Mouse (Mus musculus): ENCODE measurements around the gene Rimbp3.

The Rimbp3 gene

DNA sequence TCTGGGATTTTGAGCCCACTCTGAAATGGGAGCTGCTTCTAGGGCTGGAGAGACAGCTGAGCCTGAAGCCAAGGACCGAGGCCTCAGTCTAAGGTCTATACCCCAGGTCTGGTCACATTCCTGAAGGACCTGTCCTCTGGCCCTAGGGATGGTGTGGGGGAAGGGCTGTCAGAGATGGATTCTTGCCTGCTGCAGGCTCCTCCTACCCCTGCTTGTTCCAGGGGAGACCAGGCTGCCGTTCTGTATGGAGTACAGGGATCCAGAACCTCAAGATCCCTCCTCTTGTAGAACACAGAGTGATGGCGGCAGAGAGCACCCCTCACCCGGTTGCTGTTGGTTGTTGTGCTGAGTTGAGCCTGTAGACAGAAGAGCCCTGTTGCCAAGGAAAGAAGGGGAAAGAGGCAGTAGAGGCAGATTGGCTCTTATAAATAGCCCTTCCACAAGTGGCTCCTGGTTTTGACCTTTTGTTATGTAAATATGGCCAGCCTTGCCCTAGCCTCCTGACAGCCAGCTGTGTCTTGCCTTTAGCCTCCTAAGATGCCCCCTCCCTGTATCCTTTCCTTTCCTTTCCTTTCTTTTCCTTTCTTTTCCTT is 45.7 kb downstream of the Rimbp3 start:
- DNase-seq (ENCODE audit: low read depth in 1 of 2, low spot score in 2 of 2): no peak

DNA sequence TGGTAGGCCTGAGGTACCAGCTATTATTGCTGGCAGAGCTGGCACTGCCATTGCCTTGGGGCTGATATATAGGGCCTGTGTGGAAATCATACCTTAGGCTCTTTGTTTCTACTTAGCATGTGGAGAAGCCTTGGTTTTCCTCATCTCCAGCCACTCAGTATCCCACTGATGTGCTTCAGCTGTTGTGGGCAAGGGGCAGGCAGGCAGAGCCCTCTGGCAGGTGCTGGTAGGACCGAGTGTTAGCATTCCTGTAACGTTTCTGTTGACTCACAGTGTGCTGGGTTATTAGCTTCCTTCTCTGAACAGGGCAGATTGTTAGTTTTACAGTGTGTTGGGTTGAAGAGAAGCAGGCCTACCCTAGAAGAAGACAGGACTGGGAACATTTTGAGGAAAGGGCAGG is 46.9 kb downstream of the Rimbp3 start:
- DNase-seq (ENCODE audit: low read depth in 1 of 2, low spot score in 2 of 2): no peak

DNA sequence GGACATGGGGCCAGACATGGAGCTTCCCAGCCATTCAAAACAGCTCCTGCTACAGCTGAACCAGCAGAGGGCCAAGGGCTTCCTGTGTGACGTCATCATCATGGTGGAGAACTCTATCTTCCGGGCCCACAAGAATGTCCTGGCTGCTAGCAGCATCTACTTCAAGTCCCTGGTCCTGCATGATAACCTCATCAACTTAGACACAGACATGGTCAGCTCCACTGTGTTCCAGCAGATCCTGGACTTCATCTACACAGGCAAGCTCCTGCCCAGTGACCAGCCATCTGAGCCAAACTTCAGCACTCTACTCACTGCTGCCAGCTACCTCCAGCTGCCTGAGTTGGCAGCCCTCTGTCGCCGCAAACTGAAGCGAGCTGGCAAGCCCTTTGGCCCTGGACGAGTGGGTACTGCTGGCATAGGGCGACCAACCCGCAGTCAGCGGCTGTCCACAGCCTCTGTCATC is 49.0 kb downstream of the Rimbp3 start:
- no peak for DNase-seq (ENCODE audit: low read depth in 1 of 2, low spot score in 2 of 2)

DNA sequence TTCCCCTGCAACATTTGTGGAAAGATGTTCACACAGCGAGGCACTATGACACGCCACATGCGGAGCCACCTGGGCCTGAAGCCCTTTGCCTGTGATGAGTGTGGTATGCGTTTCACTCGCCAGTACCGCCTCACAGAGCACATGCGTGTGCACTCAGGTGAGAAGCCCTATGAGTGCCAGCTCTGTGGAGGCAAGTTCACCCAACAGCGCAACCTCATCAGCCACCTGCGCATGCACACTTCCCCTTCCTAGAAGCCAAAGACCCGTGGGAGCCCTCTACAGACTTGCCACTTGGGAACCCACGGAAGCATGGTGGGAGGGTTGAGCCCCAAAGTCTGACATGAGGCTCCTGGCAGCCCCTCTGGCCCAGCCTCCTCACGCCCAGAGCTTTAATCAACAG is 50.5 kb downstream of the Rimbp3 start:
- DNase-seq (ENCODE audit: low read depth in 1 of 2, low spot score in 2 of 2): no peak

DNA sequence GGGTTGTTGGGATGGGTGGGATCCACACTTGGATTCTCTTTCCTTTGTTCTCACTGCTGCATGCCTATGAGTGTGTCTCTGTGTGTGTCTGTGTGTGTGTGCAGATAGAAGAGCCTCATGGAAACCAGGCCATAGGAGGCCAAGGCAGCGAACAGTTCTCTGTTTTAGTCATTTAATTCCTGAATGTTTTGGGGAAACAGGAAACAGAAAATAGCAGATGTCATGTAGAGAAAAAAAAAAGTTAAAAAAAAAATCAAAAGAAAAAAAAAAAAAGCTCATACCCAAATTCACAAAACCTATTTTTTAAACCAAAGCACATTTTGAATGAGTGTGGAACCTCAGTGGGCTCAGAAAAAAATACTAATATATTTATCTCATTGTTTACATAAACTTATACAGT is 52.9 kb downstream of the Rimbp3 start:
- DNase-seq (ENCODE audit: low read depth in 1 of 2, low spot score in 2 of 2): no peak

All from monocyte, adult 2 months (primary cell).